Mouse (Mus musculus): ENCODE measurements around the gene Panx2. TPM values are rescaled to one million over a fixed set of nuclear protein-coding genes. Genes with fewer than 3 reads are reported as not detected.
A peak's percentile ranks its signal among the peaks of the same experiment; 100 is the strongest.

Gene Panx2
- total and polyA plus RNA-seq, 2 experiments = not detected

DNA sequence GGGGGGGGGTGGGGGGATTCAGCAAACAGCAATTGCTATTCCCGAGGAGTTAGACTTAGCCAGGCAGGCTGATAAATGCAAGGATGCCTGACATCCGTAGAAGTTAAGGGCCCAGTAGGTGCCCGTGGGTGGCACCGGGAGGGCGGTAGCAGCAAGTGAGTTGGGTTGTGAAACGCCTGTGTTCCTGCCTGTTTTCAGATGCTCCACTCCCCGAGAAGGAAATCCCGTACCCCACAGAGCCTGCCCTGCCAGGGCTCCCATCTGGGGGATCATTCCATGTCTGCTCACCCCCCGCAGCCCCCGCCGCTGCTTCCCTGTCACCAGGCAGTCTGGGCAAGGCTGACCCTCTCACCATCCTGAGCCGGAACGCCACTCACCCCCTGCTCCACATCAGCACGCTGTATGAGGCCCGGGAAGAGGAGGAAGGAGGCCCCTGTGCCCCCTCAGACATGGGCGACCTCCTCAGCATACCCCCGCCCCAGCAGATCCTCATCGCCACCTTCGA is 9.9 kb downstream of the Panx2 start:
- no peak overlapping the region for H3K27ac ChIP-seq (replicated peaks; ENCODE audit: insufficient read depth, low read depth, low read length)
- H3K9ac ChIP-seq (ENCODE audit: low read depth, low read length) = no peak overlapping the region
- DNase-seq (ENCODE audit: extremely low read depth, low read depth, low spot score) = no peak
- H3K79me2 ChIP-seq (ENCODE audit: control insufficient read depth, insufficient read depth, low read length) = no peaks in the 10 kb centered on the region
- peaks cover 20% of the 10 kb centered on the region for H3K27me3 ChIP-seq (ENCODE audit: control insufficient read depth, insufficient read depth, low read length)
- H3K36me3 ChIP-seq (ENCODE audit: control insufficient read depth, insufficient read depth, low read length) = no peaks in the 10 kb centered on the region
- 81% methylated on average over 19 of the region's 19 CpGs for WGBS
- H3K4me3 ChIP-seq (ENCODE audit: insufficient read depth, low read depth, low read length) = no peak overlapping the region
- no peaks in the 10 kb centered on the region for H3K4me1 ChIP-seq (ENCODE audit: control insufficient read depth, insufficient read depth, low read length)
- no peak for TF ChIP-seq POLR2A (IDR thresholded peaks at IDR 0.05; ENCODE audit: extremely low read depth, insufficient read depth, low read length)

DNA sequence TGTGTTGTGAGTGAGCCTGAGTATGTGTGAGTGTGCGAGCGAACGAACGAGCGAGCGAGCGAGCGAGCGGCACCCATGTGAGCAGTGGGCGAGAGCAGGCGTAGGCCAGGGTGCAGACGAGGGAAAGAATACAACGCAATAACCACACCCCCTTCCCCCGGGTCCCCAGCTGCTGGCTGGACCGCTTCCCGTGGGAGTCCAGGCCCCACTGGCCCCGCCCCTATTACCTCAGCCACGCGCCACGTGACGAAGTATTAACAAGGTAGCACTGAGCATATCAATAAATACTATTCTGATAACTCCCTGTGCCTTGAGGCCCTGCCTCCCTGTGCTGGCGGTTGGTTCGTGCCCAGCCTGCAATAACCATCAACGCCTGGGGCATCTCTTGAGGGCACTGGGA is 11.1 kb downstream of the Panx2 start:
- Histone ChIP-seq H3K79me2 (ENCODE audit: control insufficient read depth, insufficient read depth, low read length) (no peaks in the 10 kb centered on the region), H3K9ac (ENCODE audit: low read depth, low read length) (no peak overlapping the region), H3K27me3 (ENCODE audit: control insufficient read depth, insufficient read depth, low read length) (peaks cover 20% of the 10 kb centered on the region), H3K36me3 (ENCODE audit: control insufficient read depth, insufficient read depth, low read length) (no peaks in the 10 kb centered on the region), H3K27ac (replicated peaks; ENCODE audit: insufficient read depth, low read depth, low read length) (no peak overlapping the region), H3K4me1 (ENCODE audit: control insufficient read depth, insufficient read depth, low read length) (peaks cover 3% of the 10 kb centered on the region; the same call in 1 of the 2 replicates), H3K4me3 (ENCODE audit: insufficient read depth, low read depth, low read length) (no peak overlapping the region)
- DNase-seq (ENCODE audit: extremely low read depth, low read depth, low spot score) = no peak
- TF ChIP-seq POLR2A (IDR thresholded peaks at IDR 0.05; ENCODE audit: extremely low read depth, insufficient read depth, low read length) = no peak
- TF ChIP-seq CTCF (IDR thresholded peaks at IDR 0.05; ENCODE audit: low read depth, low read length) = no peak
- 71% methylated on average over 24 of the region's 24 CpGs for WGBS

DNA sequence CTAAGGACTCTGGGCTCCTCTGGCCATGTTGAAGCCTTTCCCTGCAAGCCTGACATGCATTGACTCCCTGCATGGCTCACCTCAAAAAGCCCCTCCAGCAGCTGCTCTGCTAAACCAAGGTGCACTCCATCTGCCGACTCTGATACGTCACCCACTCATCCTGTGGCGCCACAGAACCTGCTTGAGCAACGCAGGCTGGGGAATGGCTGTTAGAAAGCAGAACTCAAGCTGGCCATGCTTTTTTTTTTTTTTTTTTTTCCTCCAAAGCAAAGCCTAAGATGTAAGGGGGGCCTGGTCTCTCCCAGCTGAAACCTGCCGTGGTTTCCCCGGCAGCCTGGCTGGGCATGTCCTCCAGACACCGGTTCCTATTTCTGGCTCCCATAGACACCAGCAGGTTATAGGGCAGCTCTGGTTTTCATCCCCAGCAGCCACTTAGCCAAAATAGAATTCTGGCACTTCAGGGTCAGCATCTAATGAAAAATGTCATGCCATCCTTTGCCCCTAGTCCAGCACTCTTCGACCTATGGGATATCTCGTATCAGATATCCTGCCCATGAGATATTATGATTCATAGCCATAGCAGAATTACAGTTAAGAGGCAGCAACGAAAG is 14.6 kb downstream of the Panx2 start:
- H3K4me1 ChIP-seq (ENCODE audit: control insufficient read depth, insufficient read depth, low read length) = peaks cover 15% of the 10 kb centered on the region
- H3K36me3 ChIP-seq (ENCODE audit: control insufficient read depth, insufficient read depth, low read length) = no peaks in the 10 kb centered on the region
- no peak overlapping the region for H3K4me3 ChIP-seq (ENCODE audit: insufficient read depth, low read depth, low read length)
- H3K27me3 ChIP-seq (ENCODE audit: control insufficient read depth, insufficient read depth, low read length) = no peaks in the 10 kb centered on the region
- H3K9ac ChIP-seq (ENCODE audit: low read depth, low read length) = no peak overlapping the region
- DNase-seq (ENCODE audit: extremely low read depth, low read depth, low spot score) = no peak
- WGBS = 88% methylated on average over 10 of the region's 10 CpGs
- TF ChIP-seq POLR2A (IDR thresholded peaks at IDR 0.05; ENCODE audit: extremely low read depth, insufficient read depth, low read length) (no peak), CTCF (IDR thresholded peaks at IDR 0.05; ENCODE audit: low read depth, low read length) (no peak)
- peaks cover 21% of the 10 kb centered on the region; the same call in 1 of the 2 replicates for H3K79me2 ChIP-seq (ENCODE audit: control insufficient read depth, insufficient read depth, low read length)
- H3K27ac ChIP-seq (replicated peaks; ENCODE audit: insufficient read depth, low read depth, low read length) = no peak overlapping the region

DNA sequence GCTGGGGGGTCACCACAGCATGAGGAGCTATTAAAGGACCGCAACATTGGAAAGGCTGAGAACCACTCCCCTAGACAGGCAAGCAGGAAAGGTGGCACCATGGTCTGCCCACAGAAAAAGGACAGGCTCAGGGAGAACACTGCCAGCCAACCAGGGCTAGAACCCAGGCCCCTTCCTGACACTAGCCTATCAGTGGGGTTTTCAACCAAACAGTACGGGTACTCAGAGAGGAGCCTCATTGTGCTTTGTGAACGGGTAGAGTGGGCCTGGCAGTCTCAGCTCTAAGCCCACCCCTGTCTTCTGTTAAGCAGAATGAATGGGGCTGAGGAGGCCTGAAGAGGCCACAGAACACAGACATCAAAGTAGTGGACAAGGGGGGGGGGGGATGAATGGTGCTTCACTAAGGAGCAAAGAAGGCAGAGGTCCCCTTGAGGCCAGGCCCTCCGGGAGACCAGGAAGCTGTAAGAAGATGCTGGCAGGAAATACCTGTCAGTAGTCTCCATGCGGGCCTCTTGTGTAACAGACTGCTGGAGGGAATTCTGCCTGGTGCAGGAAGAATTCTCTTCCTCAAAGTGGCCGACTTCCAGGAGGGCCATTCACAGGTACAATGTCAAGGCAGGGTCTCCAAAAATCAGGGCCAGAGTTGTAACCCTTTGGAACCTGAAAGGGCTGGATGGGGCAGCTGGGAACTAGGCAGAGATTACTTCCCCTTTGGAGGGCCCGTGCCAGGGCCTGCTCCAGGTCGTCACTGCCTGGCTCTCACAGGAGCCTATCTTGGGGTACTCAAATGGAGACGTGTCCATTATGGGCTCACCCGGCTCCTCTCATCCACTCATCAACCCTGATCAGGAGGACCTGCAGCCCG is 15.3 kb downstream of the Panx2 start, which contains the start of gene Trabd:
TSS of gene Trabd (plus strand) at position 512 of the 865 bp plus-strand sequence.
- peaks cover 15% of the 10 kb centered on the region for H3K4me1 ChIP-seq (ENCODE audit: control insufficient read depth, insufficient read depth, low read length)
- H3K27me3 ChIP-seq (ENCODE audit: control insufficient read depth, insufficient read depth, low read length) = no peaks in the 10 kb centered on the region
- 0 out of 2 replicates have a peak, but pooled peaks cover 2% of the 10 kb centered on the region for H3K36me3 ChIP-seq (ENCODE audit: control insufficient read depth, insufficient read depth, low read length)
- peak within 1 kb of the TSS; percentile 96 for H3K9ac ChIP-seq (ENCODE audit: low read depth, low read length)
- peak within 1 kb of the TSS; percentile 96 for H3K4me3 ChIP-seq (ENCODE audit: insufficient read depth, low read depth, low read length)
- H3K27ac ChIP-seq (replicated peaks; ENCODE audit: insufficient read depth, low read depth, low read length) = peak within 1 kb of the TSS; percentile 96
- TF ChIP-seq POLR2A (IDR thresholded peaks at IDR 0.05; ENCODE audit: extremely low read depth, insufficient read depth, low read length) (no peak), CTCF (IDR thresholded peaks at IDR 0.05; ENCODE audit: low read depth, low read length) (no peak)
- WGBS = 34% methylated on average over 11 of the region's 11 CpGs
- peaks cover 21% of the 10 kb centered on the region; the same call in 1 of the 2 replicates for H3K79me2 ChIP-seq (ENCODE audit: control insufficient read depth, insufficient read depth, low read length)
- peak; percentile 28 for DNase-seq (ENCODE audit: extremely low read depth, low read depth, low spot score)

DNA sequence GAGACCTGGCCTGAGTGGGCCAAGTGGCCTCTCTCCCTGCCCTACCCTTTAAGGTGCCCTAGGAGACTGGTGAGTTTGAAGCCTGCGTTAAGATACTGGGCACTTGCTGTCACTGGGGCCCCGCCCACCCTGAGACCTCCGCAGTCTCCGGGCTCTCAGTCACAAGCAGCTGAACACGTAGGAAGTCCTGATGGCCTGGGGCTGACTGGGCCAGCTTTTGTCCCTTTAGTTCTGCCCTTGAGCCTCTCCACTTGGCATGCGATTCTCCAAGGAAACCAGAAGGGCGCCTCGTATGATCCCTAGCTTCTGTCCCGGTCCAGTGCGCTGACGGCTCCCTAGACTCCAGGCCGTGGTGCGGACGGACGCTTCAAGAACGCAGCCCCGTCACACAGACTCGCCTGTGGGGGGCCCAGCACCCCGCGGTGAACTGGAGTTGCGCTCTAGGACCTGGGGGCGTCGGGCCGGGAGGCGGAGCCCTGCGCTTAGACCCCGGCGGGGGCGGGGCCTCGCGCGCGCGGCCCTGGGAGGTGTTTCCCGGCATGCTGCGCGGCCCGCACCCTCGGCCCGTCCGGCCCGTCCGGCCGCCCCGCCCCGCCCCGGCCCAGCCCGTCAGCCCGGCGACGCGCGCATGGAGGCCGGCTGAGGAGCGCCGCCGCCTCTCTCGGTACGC is 16.1 kb downstream of the Panx2 start:
- DNase-seq (ENCODE audit: extremely low read depth, low read depth, low spot score) = peak; percentile 62
- Histone ChIP-seq H3K4me3 (ENCODE audit: insufficient read depth, low read depth, low read length) (peak overlapping the region; percentile 96), H3K4me1 (ENCODE audit: control insufficient read depth, insufficient read depth, low read length) (peaks cover 15% of the 10 kb centered on the region), H3K27me3 (ENCODE audit: control insufficient read depth, insufficient read depth, low read length) (no peaks in the 10 kb centered on the region), H3K79me2 (ENCODE audit: control insufficient read depth, insufficient read depth, low read length) (peaks cover 21% of the 10 kb centered on the region; the same call in 1 of the 2 replicates), H3K9ac (ENCODE audit: low read depth, low read length) (peak overlapping the region; percentile 96), H3K36me3 (ENCODE audit: control insufficient read depth, insufficient read depth, low read length) (0 out of 2 replicates have a peak, but pooled peaks cover 2% of the 10 kb centered on the region), H3K27ac (replicated peaks; ENCODE audit: insufficient read depth, low read depth, low read length) (peak overlapping the region; percentile 96)
- peak; percentile 70 for TF ChIP-seq POLR2A (IDR thresholded peaks at IDR 0.05; ENCODE audit: extremely low read depth, insufficient read depth, low read length)
- no peak for TF ChIP-seq CTCF (IDR thresholded peaks at IDR 0.05; ENCODE audit: low read depth, low read length)
- under 1% methylated on average over 57 of the region's 59 CpGs for WGBS

Data from liver, adult 2 months (tissue).